Mouse (Mus musculus) lung, postnatal 36 days (tissue): ENCODE measurements at regions not wholly inside any gene's neighbourhood (a gene's known extent, or its start where the extent isn't known, plus 50 kb on each side); places are given as distances from the start of the nearest gene placed in this dataset.

Source experiments
- DNase-seq: peaks from one replicate; pipeline ENCODE4 v3.0.0; 2022; ENCODE audit warnings: mixed read lengths

DNA sequence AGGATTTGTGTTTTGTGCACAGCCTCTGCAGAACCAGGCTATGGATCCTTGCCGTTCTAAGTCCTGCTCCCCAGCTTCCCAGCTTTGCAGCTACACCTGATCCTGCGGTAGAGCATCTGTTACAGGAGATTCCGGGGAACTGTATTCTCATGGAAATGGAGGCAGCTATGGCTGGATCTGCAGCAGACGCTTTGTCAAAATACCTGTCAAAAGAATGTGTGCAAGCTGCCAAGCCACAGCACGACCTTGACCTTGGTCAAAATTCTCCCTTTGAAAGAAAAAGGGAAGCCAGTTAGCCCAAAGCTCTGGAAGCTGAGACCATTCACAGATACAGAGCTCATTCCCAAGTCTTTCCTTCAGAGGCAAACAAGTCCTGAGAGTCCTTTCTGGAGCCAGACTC lies 255.3 kb downstream of the Med13l start:
- no peak for DNase-seq

DNA sequence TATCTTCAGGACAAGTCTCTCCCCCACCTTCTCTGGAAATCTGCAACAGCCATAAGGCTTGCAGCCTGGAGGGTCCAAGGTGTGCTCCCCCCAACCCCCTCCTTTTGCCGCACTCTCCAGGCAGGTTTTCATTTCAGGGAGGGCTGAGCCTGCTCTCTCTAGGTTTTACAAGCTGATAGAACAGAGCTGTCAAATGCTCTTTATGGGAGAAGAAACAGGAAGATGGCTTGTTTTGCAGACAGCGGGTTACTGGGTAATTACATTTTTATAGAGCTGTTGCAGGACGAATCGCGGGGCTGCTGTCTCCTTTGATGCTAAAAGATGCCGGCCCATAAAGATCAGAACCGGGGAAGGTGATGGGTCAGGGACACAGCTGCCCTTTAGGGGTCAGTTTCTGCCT lies 257.8 kb downstream of the Med13l start:
- no peak for DNase-seq

DNA sequence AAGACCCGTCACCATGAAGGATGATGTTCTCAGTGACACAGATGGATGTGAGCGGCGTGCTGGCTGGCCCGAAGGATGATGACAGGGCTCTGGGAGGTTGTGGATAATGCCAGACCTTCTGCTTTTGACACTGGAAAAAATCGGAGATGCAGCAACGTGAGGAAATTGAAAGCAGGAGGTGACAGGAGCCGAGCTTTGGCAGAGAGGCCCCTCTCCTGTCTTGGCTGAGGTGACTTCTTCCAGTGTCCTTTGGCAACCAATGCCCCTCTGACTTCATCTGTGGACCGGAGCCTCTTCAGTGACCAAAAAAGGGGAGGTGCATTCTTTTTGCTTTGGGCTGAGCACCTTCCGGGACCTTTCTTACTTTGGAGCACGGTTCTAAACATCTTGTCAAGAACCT lies 264.3 kb downstream of the Med13l start:
- no peak for DNase-seq

DNA sequence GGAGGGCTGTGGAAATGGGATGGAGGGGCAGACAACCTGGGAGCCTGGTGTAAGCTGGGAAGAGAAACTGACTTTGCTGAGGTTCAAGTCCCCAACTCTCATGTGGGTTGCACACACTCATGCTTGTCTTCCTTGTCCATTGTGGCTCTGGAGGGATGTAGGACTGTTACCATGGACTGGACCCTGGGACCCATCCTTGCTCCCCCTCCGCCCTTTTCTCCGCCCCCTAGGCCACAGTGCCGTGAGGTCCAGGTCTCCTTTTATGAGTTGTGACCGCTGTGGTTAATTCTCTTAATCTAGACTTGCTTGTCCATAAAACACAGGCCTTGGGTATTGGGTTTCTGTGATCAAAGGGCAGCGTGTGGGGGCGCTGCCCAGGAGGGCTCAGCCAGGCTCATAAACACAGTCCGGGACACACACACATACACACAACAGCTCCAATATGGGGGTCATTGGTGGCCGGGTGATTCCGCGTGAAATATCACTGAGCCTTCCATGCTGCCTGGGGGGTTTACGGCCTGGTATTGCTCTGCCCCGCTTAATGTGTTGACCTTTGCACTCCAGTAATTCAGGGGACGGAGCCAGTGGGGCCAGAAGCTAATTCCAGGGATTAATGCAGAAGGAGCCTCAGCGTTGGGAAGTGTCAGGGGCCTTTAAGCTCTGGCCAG lies 268.7 kb downstream of the Med13l start:
- DNase-seq, result no peak

DNA sequence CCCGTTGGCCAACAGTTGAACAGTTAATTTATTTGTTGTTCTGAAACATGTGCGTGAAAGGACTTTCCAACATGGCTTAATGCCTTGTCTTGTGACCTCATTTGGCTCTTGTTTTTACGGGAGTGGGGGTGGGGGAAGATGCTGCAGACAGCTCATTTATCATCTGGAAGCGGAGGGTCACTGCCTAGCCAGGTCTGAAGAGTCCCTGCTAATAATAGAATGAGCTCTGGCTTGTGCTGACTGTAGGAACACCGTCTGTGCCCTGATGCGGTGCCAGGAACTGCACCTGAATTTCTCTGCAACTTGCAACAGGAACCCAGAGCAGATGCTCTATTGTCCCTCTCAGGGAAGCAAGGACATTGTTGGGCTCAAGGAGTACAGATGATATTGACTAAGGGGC lies 272.2 kb downstream of the Med13l start:
- DNase-seq, result no peak

DNA sequence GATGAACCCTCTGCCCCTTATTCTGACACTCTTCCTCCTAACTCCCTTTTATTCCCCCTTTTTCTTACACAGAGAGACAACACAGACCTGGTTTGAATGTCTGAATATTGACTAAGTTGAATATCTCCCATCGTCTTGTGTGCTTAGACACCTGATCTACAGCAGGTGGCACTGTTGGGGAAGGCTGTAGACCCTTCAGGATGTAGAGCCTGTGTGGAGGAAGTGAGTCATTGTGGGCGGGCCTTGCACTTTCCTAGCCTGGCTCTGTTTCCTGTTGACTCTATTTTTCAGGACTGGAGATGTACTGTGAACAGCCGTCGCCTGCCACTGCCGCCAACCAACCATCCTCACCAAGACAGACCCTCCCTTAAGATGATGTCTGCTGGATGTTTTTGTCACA lies 273.6 kb downstream of the Med13l start:
- DNase-seq, result no peak

DNA sequence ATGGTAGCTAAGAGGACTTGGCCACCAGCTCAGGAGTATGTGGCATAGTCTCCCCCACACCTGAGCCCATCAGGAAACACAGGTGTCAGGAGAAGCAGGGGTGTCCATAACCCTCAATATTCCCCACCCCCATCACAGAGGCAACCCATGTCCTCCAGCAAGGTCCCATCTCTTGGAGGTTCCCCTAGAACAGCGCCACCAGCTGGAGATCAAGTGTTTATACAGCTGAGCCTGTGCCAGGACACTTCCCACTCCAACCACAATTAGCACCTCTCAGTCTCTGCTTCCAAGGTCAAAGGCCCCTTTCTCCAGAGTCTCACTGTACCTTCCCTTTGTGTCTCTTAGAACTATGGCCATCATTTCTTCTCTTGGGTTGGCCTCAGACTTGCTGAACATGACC lies 276.5 kb downstream of the Med13l start:
- no peak for DNase-seq

DNA sequence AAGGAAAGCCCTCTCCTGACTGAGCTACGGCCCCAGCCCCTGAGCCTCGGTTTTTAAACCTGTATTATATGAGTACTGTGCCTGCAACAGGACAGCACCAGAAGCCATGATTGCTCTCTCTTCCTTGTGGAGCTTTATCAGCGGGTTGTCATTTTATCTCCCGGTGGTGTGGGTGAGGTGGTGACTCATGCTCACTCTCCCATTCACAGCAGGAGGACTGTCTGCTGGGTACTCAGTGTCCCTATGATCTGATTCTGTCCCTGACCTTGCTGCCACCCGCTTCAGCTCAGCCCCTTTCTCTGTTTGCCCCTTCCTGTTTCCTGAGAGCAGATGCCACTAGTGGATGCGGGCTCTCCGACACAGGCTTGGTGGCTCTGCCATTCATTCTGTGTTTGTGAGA lies 277.9 kb downstream of the Med13l start:
- no peak for DNase-seq

DNA sequence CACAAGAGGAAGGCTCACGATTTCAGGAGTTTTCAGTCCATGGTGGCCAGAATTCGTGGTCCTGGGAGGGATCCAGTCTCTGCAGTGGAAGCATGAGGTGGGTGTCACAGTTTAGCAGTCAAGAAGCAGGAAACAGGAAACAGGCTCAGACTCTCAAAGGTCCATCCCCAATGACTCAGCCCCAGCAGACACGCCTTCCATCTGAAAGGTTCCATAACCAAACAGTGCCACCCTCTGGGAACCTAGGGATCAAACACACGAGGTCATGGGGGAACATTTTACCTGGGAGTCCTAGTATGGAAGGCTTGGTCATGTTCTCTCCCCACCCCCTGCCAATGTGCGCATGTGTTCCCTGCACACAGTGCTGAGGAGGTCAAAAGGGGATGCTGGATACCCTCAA lies 279.4 kb downstream of the Med13l start:
- DNase-seq, result no peak

DNA sequence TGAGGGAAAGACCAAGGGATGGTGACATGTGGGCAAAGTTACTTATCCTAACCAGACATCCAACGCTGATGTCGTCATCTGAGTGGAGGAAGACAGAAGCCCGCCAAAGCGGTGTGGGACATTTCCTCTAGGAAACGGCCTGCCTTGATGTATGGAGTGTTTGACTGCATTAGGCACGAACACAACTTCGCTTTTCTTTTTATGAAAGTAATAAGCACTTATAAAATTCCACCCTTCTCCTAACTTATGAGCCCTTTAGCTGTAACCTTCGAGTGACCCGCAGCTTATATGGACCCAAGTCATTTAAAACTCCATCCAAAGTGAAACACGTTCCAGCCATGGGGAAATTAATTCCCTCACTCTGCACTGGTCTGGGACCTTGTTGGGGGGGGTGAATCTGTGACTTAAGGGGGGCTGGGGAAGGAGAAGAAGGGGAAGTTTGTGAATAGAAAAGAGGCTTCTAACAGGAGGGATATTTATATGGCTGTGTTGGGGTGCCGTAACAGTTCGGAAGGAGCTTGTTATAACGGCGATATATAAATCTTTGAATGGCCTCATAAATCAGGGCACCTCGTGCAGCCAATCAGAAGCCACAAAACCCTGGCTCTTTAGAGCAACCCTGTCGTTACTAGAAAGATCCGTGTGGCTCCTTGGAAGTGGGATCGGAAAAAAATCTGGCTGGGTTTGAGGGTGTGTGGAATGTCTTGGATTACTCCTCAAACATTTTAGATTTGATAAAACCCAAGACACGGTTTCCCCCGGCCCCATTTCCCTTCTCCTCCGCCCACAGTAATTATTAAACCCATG lies 280.9 kb downstream of the Med13l start:
- DNase-seq, result no peak

DNA sequence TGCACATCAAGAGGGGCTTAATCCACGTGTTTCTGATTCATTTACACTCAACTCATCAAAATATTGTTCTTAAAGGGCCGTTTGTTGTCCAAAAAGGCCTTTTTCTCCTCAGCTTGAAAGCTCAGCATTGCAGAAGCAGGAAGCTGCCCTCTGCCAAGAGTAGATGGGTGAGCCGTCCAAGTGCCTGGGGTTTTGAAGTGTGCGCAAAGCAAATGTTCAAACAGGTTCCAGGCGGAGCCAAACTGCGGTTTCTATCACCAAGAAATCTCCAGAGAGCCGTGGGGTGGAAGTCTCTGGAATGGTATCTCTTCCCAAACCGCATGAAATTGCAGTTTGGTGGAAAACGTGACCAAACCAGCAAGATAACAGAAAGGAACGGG lies 281.5 kb downstream of the Med13l start:
- DNase-seq, result peak; percentile 30

DNA sequence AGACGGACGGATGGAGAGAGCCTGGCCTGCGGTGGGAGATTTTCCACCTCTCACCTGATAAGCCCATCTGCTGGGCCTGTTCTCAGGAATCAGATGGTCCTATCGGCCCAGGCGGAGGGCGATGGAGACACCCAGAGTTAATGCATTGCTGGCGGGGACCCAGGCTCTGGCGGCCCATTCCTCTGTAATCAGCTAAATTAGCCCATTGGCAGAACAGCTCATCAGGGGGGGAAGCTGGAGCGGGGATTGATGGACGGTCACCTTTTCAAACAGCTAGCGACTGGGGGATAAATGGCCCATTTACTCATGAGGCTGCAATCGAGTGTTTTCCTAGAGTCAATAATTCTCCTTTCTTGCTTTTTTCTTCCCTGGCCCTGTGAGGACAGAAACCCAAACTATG lies 296.5 kb downstream of the Med13l start:
- DNase-seq, result no peak

DNA sequence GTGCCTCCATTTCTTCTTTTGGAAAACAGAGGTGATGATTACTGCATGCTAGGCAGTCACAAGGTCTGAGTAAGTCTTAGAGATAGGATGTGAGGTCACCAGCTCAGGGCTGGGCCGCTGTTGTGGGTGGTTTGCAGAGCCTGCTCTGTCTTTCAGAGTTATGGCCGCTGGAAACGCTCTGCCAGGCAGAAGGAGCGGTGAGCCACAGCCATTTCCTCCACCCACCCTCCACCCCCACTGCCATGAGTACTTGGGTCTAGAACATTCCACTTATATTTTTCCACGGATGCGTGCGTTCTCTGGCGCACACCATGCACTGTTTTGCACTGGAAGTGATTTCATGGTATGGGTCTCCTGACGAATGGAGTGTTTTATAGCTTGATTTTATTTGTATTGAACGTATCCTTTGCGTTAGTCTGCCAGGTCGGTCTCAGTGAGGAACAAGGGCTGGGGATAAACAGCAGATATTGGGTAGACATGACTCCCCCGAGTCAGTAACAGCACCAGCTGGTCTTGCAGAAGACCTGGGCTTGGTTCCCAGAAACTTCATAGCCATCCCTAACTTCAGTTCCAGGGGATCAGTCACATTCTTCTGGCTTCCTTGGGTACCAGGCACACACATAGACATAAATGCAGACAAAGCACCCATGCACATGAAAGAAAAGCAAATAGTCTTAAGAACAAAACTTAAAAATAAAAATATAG lies 300.8 kb downstream of the Med13l start:
- no peak for DNase-seq

DNA sequence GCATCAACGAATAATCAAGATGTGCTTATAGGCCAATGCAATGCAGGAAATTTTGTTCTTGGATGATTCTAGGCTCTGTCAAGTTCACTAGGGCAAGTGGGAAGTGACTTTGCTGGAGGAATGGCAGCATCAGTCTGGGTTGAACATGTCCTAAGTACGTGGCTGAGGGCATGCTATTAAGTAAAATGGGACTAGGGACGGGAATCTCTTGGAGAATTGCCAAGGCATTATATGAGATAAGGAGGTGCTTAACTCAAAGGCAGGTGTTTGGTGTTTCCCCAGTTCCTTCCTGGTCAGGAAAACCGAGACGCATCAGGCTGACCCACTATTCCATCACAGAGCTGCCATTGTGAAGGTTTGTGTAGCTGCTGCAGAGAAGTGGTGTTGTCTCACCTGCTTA lies 307.0 kb downstream of the Med13l start:
- no peak for DNase-seq

DNA sequence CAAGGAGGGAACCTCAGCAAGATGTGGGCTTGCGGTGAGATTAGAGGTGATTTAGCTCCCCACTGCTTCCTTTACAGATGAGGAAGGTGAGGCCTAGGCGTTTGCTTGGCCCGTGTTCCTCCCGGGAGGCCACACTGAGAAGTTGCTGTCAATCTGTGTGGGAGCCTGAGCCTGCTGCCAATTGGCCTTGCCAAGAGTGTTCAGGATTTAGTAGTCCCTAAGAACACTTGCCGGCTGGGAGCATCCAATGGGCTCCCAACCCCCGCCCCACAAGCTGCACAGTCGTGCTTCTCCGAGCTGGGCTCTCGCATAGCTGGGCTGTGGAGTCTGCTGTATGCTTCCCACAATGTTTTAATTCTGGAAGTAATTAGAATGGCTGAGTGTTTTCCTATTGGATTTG lies 308.9 kb downstream of the Med13l start:
- no peak for DNase-seq

DNA sequence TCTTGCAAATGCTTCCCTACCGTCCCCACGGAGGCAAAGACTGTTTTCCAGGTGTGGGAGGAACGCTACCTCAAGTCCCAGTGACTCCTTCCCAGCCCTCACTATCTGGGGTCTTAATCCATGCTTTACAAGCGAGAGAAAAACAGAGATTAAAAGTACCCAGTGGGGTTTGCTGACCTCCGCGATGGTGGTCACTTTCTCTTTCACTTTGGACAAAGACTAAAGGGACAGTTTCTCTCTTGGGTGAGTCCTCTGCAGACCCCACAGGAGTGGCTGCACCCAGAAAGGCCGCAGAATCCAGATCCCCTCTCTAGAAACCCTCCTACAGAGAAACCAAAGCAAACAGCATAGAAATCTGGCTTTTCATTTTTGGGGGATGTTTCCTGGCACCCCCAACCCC lies 313.4 kb downstream of the Med13l start:
- no peak for DNase-seq

DNA sequence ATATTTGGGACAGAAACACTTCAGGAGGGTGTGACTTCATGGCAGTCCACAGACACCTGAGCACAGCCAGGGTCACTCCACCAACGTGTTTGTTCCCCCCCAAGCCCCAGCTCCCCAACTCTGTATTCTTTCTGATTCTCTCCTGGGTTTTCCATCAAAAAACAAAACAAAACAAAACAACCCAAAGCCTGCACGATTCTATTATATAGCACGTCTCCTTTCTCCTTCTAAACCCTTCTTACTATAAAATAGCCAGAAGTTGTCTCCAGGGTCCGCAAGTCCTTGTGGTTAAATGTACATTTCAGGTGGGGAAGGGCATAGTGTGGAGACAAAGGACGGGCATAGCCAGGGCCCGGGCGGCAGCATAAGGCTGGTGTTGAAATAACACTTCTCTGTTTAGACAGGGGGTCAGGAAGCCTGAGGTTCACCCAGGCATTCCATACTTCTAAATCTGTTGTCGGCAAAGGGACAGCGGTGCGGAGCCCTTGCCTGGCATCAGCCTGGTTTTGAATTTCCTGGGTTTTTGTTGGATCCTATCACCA lies 314.7 kb downstream of the Med13l start:
- DNase-seq, result no peak

DNA sequence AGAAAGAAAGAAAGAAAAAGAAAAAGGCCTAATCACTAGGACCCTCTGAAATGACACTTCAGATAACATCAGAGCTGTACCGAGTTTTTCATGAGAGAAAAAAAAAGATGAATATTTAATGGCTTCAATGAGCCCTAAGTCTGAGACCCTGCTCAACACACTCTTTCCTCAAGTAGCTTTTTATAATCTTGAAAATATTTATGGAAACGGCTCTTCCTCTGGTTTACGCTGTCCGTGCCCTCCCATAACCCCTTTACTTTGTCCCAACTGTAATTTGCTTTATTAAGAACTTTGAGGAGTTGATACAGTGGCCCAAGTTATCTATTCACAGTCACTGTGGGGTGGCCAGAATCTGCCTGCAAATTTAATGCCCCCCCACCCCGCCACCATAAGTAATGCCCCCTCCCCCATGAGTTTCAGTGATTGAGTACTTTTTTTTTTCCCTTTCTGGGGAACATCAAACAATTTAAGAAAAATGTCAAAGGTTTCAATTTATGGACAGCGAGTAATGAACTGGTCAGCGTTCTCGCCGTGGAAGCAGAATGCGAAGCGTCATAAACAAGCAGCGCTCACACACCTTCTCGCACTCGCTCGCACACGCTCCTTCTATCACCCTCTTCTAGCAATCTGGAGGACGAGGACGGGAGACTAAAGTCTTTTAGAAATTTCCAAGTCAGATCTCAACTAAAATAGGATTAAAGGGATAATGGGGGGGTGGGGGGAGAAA lies 316.3 kb downstream of the Med13l start:
- no peak for DNase-seq

DNA sequence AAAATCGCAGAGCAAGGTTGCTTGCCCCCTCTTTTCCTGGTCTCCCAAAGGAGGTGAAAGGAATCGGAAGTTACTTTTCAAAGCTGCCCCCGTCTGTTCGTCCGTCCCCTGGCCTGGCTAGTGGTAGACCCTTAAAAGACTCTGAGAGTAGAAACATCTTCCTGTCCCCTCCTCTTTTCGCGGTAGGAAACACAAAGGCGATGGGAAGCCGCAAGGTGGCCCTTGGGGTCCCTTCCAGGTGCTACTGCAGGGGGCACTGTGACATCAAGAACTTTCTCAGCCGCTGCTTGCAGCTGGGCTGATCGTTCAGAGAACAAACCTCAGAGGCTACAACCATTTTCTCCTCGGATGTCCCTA lies 316.8 kb downstream of the Med13l start:
- peak; percentile 60 for DNase-seq

DNA sequence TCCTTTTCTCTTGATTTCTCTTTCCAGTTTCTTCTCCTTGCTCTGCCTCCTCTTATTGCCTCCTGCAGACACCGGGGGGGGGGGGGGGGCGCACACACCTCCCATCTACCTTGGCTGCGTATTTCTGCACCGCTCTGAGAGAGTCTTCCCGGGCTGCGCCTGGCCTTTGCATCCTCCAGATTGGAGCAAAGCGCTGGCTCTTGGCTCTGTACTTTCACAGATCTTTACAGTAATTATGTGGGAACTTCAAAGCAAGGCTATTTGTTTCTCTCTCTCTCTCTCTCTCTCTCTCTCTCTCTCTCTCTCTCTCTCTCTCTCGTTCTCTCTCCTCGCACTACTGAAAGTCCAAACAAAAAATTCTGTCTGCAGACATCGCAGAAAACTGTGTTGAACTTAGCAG lies 317.4 kb downstream of the Med13l start:
- no peak for DNase-seq

DNA sequence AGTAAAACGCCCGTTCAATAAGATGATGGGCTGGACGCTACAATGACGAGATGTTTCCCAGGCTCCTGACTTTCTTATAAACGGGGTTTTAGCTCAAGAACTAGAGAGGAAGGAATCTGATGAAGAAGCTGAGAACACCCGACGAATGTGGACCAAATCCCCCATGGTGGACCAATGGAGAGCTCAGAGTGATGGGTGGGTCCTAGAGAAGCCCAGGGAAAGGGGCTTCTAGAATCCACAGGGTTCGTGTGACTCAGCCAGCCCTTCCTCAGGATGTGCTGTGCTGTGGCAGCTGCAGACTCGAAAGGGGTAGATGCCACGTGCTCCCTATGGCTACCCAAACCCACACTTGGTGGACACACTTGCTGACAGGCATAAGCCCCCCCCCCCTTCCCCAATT lies 318.2 kb downstream of the Med13l start:
- no peak for DNase-seq

DNA sequence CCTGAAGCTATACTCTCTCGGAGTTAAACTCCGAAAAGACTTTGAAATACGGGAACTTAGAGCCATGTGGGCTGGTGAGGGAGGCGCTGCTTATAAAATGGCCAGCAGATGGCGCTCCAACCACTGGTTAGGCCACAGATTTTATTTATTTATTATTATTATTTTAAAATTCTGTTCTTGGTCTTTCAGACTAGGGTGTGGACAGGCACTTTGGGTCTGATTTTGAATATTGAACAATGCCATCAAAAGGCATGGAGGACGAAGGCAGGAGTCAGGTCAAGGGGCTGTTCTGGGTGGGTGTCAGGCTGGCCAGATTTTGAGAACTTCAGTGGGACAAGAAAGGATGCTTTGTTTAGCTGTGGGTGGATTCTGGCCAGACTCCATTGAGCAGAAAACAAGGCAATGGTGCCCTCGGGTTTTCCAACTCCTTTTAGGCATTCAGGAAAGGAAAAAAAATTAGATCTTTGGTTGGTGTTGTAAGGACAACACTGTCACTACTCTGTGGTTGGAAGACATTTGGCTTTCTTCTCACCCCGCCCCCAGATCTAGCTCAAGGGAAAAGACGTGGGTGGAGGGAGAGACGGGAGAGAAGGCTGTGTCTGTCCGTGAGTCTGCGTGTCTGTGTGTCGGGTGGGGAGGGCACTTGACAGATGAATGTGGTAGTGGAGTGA lies 319.5 kb downstream of the Med13l start:
- peak; percentile 89 for DNase-seq

DNA sequence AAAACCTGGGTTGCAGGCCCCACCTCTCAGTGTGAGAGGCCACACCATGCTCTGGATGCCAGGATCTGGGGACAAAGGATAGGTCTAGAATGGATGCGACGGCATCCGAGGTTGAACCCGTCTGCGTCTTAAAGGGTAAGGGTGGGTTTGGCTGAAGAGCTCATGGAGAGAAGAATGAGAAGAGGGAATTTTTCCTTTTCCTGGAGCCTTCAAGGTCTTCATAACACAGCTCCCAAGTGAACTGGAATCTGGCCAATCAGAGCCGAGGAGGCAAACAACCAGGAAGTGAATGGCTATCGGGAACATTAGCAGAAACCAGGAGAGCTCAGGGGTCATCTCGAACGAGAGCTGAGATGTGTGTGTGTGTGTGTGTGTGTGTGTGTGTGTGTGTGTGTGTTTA lies 320.1 kb downstream of the Med13l start:
- DNase-seq, result peak; percentile 55
